Mouse (Mus musculus) c-Kit-positive CD71-negative TER-119-negative erythroid progenitor cells, embryonic 14.5 days (primary cell): Measurements from ENCODE around the gene Cfap43.

Experiments used
- DNase-seq: peaks from one replicate; pipeline ENCODE4 v3.0.0-alpha.2; 2013; ENCODE audit warnings: low read depth

Gene Cfap43

DNA sequence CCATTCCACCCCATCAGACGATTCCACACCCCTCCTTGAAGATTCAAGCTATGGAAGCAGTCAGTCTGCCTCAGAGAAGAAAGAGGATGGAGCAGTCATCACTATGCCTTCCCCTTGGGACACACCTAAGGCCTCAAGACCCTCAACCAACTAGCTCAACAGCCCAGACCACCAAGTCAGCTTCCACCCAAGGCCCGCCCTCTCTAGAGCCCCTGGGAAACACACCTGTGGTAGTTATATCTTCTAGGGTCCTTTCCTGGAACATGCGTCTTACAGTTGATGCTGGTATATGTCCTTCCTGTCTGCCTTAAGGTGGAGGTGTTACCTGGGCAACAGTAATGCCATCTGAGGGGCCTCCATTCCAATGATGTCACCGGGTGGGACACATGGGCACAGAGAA, 4.9 kb downstream of the Cfap43 start:
- DNase-seq, result no peak

DNA sequence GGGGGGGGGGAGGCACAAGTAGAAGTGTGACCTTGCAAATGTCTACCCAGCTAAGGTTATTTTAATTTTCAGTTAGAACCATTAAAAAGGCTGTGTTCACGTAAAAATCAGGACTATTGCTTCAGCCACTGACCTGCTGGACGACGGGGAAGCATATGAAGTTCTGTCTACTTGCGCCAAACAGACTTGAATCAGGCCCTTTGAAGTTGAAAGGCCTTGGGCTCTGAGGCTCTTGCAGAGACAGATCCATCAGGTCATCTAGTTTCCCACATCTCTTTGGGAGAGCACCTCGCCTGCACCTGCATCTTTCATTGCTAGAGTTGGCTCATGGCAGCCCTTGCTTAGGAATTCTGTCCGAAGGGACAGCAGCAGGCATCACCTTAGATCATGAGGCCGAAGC, 5.7 kb downstream of the Cfap43 start:
- DNase-seq, result no peak

DNA sequence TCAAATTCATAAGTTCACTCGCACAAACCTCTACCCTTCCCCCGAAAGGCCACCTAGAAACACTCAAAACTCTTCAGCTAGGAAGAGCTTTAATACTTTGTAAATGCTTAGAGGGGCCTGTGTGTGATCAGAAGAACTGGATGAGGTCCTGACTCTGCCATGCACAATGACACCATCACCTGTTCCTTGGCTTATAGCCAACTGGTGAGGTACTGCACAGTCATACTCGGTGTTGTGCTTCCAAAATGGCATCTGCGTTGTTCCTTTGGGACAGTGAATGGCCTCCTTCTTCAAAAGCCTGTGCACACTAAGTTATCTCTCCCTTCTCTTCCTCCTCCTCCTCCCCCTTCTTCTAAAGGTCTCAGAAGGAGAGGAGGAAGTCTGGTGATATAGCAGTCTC, 8.3 kb downstream of the Cfap43 start:
- no peak for DNase-seq

- DNase-seq, result peak; percentile 28
These were observed 8.9 kb downstream of the Cfap43 start for GRCm38 (mm10) chr19:47910117-47910618.

DNA sequence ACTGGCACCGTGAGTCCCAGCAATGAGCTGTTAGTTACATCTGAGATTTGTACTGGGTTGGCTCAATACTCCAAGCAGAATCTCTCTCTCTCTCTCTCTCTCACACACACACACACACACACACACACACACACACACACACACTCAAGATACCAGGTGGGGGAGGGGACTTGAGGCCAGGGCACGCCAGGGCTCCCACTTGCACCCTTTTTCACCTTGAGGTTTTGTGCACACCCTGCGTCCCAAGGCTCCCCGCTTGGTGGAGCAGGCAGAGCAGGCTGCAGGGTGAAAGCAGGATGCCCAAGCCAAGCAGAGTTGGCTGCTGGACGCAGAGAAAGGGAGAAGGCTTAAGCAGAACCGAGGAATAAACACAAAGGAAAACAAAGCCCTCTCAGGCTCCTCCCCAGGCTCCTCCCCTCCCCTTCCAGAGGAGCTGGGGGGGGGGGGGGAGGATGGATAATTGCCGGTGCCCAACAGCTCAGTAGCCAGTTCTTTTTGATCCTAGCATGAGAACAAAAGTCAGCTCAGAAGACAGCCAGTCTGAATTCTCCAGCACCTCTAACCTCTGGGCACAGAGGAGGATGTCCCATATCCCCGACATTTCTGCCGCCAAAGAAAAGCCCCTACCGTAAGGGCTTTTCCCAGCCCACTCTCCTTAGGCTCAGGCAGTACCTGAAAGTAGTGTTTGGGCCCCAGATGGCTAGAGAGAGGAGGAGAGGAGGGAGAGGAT, 9.5 kb downstream of the Cfap43 start:
- no peak for DNase-seq

DNA sequence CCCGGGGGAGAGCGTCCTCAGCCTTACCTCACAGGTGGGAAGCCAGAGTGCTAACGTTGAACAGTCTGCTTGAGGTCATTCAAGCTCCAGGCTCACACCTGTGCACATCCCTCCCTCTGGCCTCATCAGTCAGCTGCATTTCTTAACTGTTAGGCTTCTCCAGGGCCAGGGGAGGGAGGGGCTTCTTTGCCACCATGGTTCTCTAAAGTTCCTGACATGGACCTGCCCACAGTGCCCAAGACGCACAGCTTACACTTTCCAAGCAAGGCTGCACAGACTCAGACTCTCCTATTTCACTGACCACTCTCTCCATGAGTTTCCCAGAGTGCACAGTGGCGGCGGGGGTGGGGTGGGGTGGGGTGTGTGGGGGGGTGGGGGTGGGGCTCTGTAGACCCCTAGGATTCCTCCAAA, 10.1 kb downstream of the Cfap43 start:
- no peak for DNase-seq

GRCm38 (mm10) chr19:47907596-47907995, 11.5 kb downstream of the Cfap43 start:
- DNase-seq, result no peak

- DNase-seq, result no peak
These were observed 13.5 kb downstream of the Cfap43 start for GRCm38 (mm10) chr19:47905603-47906002.

GRCm38 (mm10) chr19:47905081-47905480, 14.0 kb downstream of the Cfap43 start:
- no peak for DNase-seq

DNA sequence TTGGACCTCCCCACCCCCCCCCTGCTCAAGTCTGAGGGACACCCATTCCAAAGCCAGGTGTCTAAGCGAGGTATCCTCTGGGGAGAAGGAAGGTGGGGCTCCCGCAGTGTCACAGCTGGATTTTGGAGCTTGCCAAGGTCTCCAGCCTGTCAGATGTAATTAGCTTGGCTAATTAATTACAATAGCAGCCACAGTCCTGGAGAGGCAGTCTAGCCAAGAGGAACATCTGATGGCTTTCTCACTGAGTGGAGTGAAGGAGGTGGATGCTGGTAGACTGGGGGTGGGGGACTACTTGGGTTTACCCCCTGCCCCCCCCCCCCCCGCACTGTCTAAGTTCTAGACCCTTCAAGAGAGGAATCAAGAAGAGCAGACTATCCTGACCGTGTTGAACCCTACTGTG, 15.4 kb downstream of the Cfap43 start:
- no peak for DNase-seq

- DNase-seq, result no peak
These were observed 16.5 kb downstream of the Cfap43 start for GRCm38 (mm10) chr19:47902316-47903201.

DNA sequence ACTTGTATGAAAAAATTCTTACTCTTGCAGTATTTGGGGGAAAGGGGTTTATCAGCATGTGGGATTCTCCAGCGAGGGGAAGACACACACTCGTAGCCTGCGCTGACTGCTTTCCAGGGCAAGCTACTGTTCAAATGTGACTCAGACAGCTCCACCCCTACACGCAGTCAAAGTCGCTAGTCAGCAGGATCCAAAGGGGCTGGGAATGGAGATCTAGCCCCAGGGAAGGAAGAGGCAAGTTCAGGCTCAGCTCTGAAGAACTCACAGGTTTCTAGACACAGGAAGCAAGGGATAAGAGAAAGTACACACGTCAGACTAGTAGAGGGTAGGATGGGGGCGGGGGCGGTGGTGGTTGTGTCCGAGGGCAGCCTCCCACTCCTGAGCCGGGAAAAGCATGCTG, 18.5 kb downstream of the Cfap43 start:
- DNase-seq, result no peak

DNA sequence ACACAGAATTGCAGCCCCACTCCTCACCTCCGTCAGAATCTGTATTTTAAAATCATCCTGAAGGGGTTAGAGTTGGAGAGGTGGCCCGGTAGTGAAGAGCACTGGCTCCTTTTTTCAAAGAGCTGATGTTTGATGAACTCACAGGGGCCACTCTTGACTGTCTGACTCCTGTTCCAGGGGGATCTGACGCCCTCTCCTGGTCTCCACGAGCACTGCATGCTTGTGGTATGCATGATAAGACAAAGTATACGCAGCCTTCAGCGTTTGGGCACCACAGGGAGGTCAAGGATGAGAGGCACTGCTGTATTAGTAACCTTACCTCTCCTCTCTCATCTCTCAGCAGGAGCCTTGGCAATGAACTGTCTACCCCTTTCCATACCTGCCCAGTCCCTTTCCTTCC, 19.1 kb downstream of the Cfap43 start:
- DNase-seq, result no peak

DNA sequence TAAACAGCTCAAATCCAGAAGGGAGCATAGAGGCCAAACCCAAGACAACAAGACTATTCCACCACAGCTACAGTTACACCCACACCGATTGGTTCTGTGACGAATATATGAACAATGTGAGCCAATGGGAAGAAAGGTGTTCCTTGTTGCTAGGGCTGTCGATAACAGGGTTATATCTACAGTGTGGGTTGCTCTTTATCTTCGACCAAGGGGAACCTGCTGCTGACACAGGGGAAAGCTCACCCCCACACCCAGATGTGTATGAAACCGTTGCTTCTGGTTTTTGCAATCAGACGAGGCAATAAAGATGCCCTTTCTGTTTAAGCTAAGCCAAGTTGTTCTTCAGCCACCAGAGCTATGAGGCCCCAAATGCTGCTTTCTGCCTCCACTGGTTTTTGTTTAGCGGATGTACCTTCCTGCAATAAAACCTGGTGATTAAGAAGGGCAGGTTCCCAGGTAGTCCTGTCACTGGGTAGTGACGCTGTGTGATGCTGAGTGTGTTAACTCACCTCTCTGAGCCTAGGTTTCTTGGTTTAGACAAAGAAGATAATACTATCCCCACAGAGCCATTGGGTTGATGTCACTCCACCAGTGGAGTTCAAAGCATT, 20.5 kb downstream of the Cfap43 start:
- DNase-seq, result no peak

- no peak for DNase-seq
These were observed 26.0 kb downstream of the Cfap43 start for GRCm38 (mm10) chr19:47893092-47893491.

DNA sequence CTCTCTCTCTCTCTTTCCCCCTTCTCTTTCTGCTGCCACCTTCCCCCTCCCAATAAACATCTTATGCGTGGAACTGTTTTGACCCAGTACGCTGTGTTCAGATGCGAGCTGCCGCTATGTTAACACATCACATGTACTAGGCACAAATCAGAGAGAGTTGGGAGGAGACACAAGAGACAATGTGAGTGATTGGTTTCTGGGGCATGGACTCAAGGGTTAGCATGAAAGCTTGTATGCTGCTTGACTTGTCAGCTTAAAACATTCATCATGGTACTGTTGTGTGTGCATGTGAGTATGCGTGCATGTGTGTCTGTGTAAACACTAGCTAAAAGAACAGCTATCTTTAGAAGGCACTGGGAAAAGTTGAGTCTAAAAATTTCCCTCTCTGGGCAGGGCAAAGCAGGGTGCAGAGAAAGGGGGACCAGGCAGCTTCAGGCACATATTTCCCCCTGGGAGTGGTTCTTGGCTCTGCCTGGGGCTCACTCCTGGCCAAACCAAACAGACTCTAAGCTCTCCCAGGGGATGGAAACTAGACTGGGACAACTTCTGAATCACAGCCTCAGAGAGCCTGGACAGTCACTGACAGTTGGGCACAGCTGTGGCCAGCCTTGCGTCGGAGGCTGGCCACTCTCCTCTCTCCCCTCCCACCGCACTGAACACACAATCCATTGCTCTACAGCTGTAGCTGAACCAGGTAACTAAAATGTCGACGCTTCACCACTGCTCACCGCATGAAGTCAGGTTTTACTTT, 27.4 kb downstream of the Cfap43 start:
- no peak for DNase-seq

- no peak for DNase-seq
These were observed 28.5 kb downstream of the Cfap43 start for GRCm38 (mm10) chr19:47890489-47891130.

DNA sequence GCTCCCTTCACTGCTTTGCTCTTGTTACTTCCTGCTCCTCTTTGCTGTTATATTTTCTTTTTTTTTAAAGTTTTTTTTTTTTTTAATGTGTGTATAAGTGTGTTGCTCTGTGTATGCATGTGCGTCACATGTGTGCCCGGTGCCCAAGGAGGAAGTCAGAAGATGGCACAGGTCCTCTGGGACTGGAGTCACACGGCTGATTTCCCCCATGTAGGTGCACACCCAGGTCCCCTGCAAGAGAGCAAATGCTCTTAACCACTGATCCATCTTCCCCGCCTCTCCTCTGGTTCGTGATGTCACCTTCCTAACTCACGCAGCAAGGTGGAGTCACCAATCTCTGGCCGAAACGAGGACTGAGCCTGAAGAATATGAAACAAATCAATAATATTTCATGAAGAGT, 31.1 kb downstream of the Cfap43 start:
- no peak for DNase-seq

GRCm38 (mm10) chr19:47887417-47887816, 31.7 kb downstream of the Cfap43 start:
- DNase-seq, result no peak

DNA sequence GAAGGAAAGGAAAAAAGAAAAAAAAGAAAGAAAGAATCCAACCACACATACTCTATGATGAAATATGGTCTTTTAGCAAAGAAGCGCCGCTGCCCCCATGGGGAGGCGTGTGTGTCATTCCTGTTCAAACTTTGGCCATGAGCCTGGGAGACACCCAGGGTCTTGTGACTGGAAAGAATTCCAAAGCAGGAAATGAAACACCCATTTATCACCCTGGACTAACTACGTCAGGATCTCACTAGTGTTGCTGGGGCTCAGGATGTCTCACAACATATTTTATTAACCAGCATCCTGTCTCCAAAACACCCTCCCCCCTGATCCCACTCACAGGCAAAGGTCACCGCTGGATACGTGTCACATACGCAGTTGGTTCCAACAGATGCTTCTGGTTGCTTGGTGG, 32.5 kb downstream of the Cfap43 start:
- DNase-seq, result no peak

DNA sequence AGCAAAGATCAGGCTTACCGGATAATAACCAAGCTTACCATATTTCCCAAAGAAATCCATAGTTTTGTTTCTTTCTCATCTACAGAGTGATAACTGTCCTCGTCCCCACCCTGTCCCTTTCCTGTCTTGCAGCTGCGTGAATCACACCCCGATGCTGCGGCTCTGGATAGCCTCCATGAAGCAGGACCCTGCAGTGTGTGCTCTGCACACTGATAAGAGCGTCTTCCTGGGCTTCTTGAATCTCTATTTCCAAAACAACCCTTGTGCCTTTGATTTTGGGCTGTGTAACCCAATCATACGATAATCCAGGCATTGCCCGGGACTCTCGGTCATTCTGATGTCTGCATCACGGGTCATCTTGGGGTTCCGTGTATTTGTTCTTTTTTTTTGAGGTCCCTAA, 33.2 kb downstream of the Cfap43 start:
- DNase-seq, result no peak
